Mouse (Mus musculus) bone marrow, adult 2 months (tissue): Measurements from ENCODE around the gene Acta2.

Source experiments
- CTCF ChIP-seq: fragments of 200-500 bp; IDR thresholded peaks from 2 replicates; pipeline ENCODE4 v1.5.1; 2011; ENCODE audit warnings: low read length, control low read depth; ENCODE audit not compliant: control insufficient read depth, insufficient read depth
- POLR2A ChIP-seq: fragments of 200-500 bp; IDR thresholded peaks from 2 replicates; pipeline ENCODE4 v1.6.1; 2011; ENCODE audit warnings: low read depth, mild to moderate bottlenecking, control low read depth, low read length, borderline replicate concordance; ENCODE audit not compliant: control insufficient read depth

DNA sequence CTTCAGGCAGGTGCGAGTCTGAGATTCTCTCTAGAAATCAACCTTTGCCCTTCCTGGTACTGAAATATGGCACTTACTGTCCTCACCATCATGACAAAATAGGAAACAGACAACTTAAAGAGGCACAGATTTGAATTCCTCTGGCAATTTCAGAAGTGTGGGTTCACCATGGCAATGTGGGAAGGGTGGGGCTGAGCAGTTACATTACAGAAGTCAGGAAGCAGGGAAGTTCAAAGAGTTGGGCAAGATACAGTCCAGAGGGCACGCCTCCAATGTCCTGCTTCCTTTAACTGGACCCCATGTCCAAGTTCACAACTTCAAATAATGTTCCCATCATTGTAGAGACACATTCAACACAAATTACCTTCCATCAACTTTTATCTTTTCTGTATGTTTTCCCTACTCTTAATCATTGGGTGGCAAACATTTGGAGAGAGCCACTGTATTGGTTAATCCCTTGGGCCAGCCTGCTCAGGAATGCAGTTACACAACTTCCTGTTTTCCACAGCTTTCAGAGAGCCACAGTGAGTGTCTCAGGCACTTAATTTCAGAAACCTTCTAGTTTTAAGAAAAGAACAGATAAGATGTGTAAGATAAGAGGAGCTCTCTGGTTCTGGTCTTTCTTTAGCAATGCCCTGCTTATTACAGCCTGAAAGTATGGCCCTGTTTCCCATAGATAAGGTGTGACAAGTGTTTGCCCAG is 7.0 kb upstream of the Acta2 start:
- TF ChIP-seq POLR2A (no peak), CTCF (no peak)
